Mouse (Mus musculus): ENCODE data around the gene Selenot.

GRCm38 (mm10) chr3:58608506-58608905 is 32.1 kb downstream of the Selenot start:
- TF ChIP-seq POLR2A (IDR thresholded peaks at IDR 0.05; ENCODE audit: insufficient read length, low read depth) (no peak), MAX (IDR thresholded peaks at IDR 0.05; ENCODE audit: low read depth) (no peak), TCF12 (IDR thresholded peaks at IDR 0.05; ENCODE audit: insufficient read depth, poor library complexity, severe bottlenecking) (no peak), MYOD1 (IDR thresholded peaks at IDR 0.05; ENCODE audit: control insufficient read depth in 1 of 3, insufficient read length in 2 of 3, low read depth in 2 of 3) (no peak), USF1 (IDR thresholded peaks at IDR 0.05; ENCODE audit: low read depth) (no peak), E2F4 (IDR thresholded peaks at IDR 0.05; ENCODE audit: insufficient read depth) (no peak), REST (IDR thresholded peaks at IDR 0.05; ENCODE audit: insufficient read depth, insufficient read length) (no peak), TCF3 (IDR thresholded peaks at IDR 0.05; ENCODE audit: insufficient read length, low read depth) (no peak), POLR2AphosphoS2 (IDR thresholded peaks at IDR 0.05; ENCODE audit: insufficient read length, low read depth) (no peak), SRF (IDR thresholded peaks at IDR 0.05; ENCODE audit: control insufficient read depth, insufficient read length, low read depth) (no peak), MYOG (IDR thresholded peaks at IDR 0.05; ENCODE audit: control insufficient read depth in 1 of 3, insufficient read depth in 1 of 3, insufficient read length in 2 of 3, low read depth in 2 of 3) (no peak), CEBPB (IDR thresholded peaks at IDR 0.05; ENCODE audit: insufficient read depth, poor library complexity, severe bottlenecking) (no peak)
